Mouse (Mus musculus) G1E (cell line): ENCODE results near the gene Specc1.

Experiments
- CTCF ChIP-seq: IDR thresholded peaks from 2 replicates; pipeline ENCODE4 v1.5.1; 2012; ENCODE audit warnings: low read depth, low read length, inconsistent platforms, mixed read lengths
- GATA1 ChIP-seq: IDR thresholded peaks from 2 replicates; pipeline ENCODE4 v1.6.1; 2012; ENCODE audit warnings: borderline replicate concordance, low read length, inconsistent platforms, mixed read lengths
- GATA2 ChIP-seq: IDR thresholded peaks from 2 replicates; pipeline ENCODE4 v1.6.1; 2012; ENCODE audit warnings: low read depth, low read length, inconsistent platforms, borderline replicate concordance
- POLR2AphosphoS5 ChIP-seq: IDR thresholded peaks from 2 replicates; pipeline ENCODE4 v1.6.1; 2012; ENCODE audit warnings: low read depth, low read length, inconsistent platforms; ENCODE audit not compliant: insufficient replicate concordance
- TAL1 ChIP-seq: conservative IDR thresholded peaks from 2 replicates; pipeline ENCODE4 v1.6.1; 2012; ENCODE audit warnings: low read depth, low read length, inconsistent platforms, mixed read lengths

DNA sequence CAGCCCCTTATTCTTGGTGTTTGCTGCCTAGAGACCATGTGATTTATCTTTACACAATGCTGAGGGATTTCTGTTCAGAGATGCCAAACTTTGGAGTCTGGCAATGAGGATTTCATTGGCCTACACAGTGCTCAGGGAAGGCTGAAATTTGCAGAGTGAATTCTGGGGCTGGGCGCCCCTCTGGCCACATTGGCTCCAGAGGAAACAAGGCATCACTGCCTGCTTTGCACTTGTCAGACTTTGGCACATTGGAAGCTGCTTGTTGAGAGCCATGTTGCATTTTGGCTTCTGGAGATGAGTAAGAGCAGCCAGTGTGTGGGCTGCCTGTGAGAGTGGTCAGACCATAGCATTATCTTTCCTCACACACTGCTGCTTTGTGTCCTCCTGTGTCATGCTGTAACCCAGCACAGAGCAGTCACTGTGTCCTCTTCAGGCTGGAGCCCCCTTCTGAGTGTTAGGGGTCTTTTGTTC, 149.9 kb downstream of the Specc1 start:
- no peak for TF ChIP-seq TAL1
- TF ChIP-seq GATA2: no peak
- TF ChIP-seq CTCF: no peak
- TF ChIP-seq POLR2AphosphoS5: no peak
- TF ChIP-seq GATA1: no peak
